27 mouse cellular contexts compared by ENCODE assay signal in genomic region chr19:37156040-37156439, GRCm38 (mm10).
"Had no signal": no experiment of that assay in that cellular context is flagged by ENCODE, and none has a peak within 500 bp of the region (broad histone marks: within the 10 kb centered on the region; RNA-seq: fewer than 3 reads in every experiment).

No protein-coding gene starts in this region.

- H3K27me3 ChIP-seq: embryonic facial prominence, embryonic 12.5 days; embryonic facial prominence, embryonic 13.5 days; embryonic facial prominence, embryonic 15.5 days; forebrain, embryonic 12.5 days; forebrain, embryonic 13.5 days; forebrain, embryonic 15.5 days had no signal

- ATAC-seq: forebrain, embryonic 13.5 days; forebrain, embryonic 14.5 days; forebrain, embryonic 15.5 days; forebrain, embryonic 16.5 days; forebrain, postnatal 0 days had no signal

- H3K9me3 ChIP-seq: embryonic facial prominence, embryonic 10.5 days; embryonic facial prominence, embryonic 12.5 days; embryonic facial prominence, embryonic 13.5 days; embryonic facial prominence, embryonic 15.5 days; forebrain, embryonic 10.5 days; forebrain, embryonic 12.5 days; forebrain, embryonic 13.5 days; forebrain, embryonic 15.5 days had no signal

- H3K27ac ChIP-seq: embryonic facial prominence, embryonic 10.5 days; embryonic facial prominence, embryonic 12.5 days; embryonic facial prominence, embryonic 13.5 days; embryonic facial prominence, embryonic 15.5 days; forebrain, embryonic 10.5 days; forebrain, embryonic 12.5 days; forebrain, embryonic 13.5 days; forebrain, embryonic 15.5 days had no signal

- H3K4me2 ChIP-seq: embryonic facial prominence, embryonic 12.5 days; embryonic facial prominence, embryonic 13.5 days; embryonic facial prominence, embryonic 15.5 days; forebrain, embryonic 12.5 days; forebrain, embryonic 13.5 days; forebrain, embryonic 15.5 days had no signal

- H3K4me3 ChIP-seq: embryonic facial prominence, embryonic 10.5 days; embryonic facial prominence, embryonic 12.5 days; embryonic facial prominence, embryonic 13.5 days; embryonic facial prominence, embryonic 15.5 days; erythroblast, embryonic 14.5 days; forebrain, embryonic 10.5 days; forebrain, embryonic 12.5 days; forebrain, embryonic 13.5 days; forebrain, embryonic 15.5 days; gastrocnemius, adult 2 months had no signal

- H3K4me1 ChIP-seq: embryonic facial prominence, embryonic 12.5 days; embryonic facial prominence, embryonic 13.5 days; embryonic facial prominence, embryonic 15.5 days; forebrain, embryonic 10.5 days; forebrain, embryonic 12.5 days; forebrain, embryonic 13.5 days; forebrain, embryonic 15.5 days had no signal

- H3K36me3 ChIP-seq: embryonic facial prominence, embryonic 10.5 days; embryonic facial prominence, embryonic 12.5 days; embryonic facial prominence, embryonic 13.5 days; embryonic facial prominence, embryonic 15.5 days; forebrain, embryonic 10.5 days; forebrain, embryonic 12.5 days; forebrain, embryonic 15.5 days had no signal

- H3K9ac ChIP-seq: embryonic facial prominence, embryonic 12.5 days; embryonic facial prominence, embryonic 13.5 days; embryonic facial prominence, embryonic 15.5 days; forebrain, embryonic 12.5 days; forebrain, embryonic 13.5 days; forebrain, embryonic 15.5 days; forebrain, postnatal 0 days had no signal

- DNase-seq: cerebellum, adult 2 months; cerebellum, adult 8-10 months; cerebellum, adult 9-10 months; cerebellum, adult 9-11 months; cerebellum, postnatal 10 days; cerebellum, postnatal 14 days; cerebellum, postnatal 25 days; cerebellum, postnatal 36 days; embryo, embryonic 11 days; forebrain, postnatal 0 days; gastrocnemius, adult 2 months; gastrocnemius, postnatal 10 days; gastrocnemius, postnatal 14 days; gastrocnemius, postnatal 25 days; gastrocnemius, postnatal 36 days; heart, adult 18-20 months had no signal
